Mouse (Mus musculus): ENCODE data around the gene Gpam. TPM values are rescaled to one million over a fixed set of nuclear protein-coding genes. Genes with fewer than 3 reads are reported as not detected.
"Not testable (repeated sequence)": the region's sequence is repeated elsewhere in the genome, so short reads cannot be mapped to it uniquely, and the experiment has no call there.

Gpam gene
- polyA plus RNA-seq, 1 experiment from 2014 or later, result 8.8 TPM

GRCm38 (mm10) chr19:55164162-55164561 lies 37.1 kb upstream of the Gpam start:
- WGBS, result 55% methylated on average over 1 of the region's 1 CpGs
- Histone ChIP-seq H3K36me3 (ENCODE audit: control insufficient read depth, insufficient read depth) (no peaks in the 10 kb centered on the region), H3K4me2 (ENCODE audit: low read depth, low read length) (no peak overlapping the region), H3K27me3 (ENCODE audit: control insufficient read depth, insufficient read depth, low read length) (no peaks in the 10 kb centered on the region), H3K4me1 (ENCODE audit: control insufficient read depth, insufficient read depth, low read length) (no peaks in the 10 kb centered on the region), H3K9ac (ENCODE audit: low read length) (no peak overlapping the region), H3K27ac (ENCODE audit: low read length) (no peak overlapping the region), H3K9me3 (replicated peaks; ENCODE audit: control insufficient read depth, low read length) (no peaks in the 10 kb centered on the region), H3K4me3 (ENCODE audit: low read length) (no peak overlapping the region)
- no peak for ATAC-seq (replicated peaks; ENCODE audit: extremely low read depth, insufficient read depth, low FRiP score)

GRCm38 (mm10) chr19:55162271-55162670 lies 35.2 kb upstream of the Gpam start:
- WGBS, result 70% methylated on average over 4 of the region's 4 CpGs
- no peak overlapping the region for H3K4me3 ChIP-seq (ENCODE audit: low read length)
- H3K27me3 ChIP-seq (ENCODE audit: control insufficient read depth, insufficient read depth, low read length), result no peaks in the 10 kb centered on the region
- H3K4me2 ChIP-seq (ENCODE audit: low read depth, low read length), result no peak overlapping the region
- no peaks in the 10 kb centered on the region for H3K9me3 ChIP-seq (replicated peaks; ENCODE audit: control insufficient read depth, low read length)
- H3K36me3 ChIP-seq (ENCODE audit: control insufficient read depth, insufficient read depth), result no peaks in the 10 kb centered on the region
- H3K27ac ChIP-seq (ENCODE audit: low read length), result no peak overlapping the region
- H3K4me1 ChIP-seq (ENCODE audit: control insufficient read depth, insufficient read depth, low read length), result no peaks in the 10 kb centered on the region
- ATAC-seq (replicated peaks; ENCODE audit: extremely low read depth, insufficient read depth, low FRiP score), result no peak
- H3K9ac ChIP-seq (ENCODE audit: low read length), result no peak overlapping the region

GRCm38 (mm10) chr19:55159826-55160225 lies 32.8 kb upstream of the Gpam start:
- no peak for ATAC-seq (replicated peaks; ENCODE audit: extremely low read depth, insufficient read depth, low FRiP score)
- H3K36me3 ChIP-seq (ENCODE audit: control insufficient read depth, insufficient read depth), result no peaks in the 10 kb centered on the region
- no peaks in the 10 kb centered on the region for H3K9me3 ChIP-seq (replicated peaks; ENCODE audit: control insufficient read depth, low read length)
- no peak overlapping the region for H3K9ac ChIP-seq (ENCODE audit: low read length)
- no peaks in the 10 kb centered on the region for H3K4me1 ChIP-seq (ENCODE audit: control insufficient read depth, insufficient read depth, low read length)
- WGBS, result 57% methylated on average over 6 of the region's 6 CpGs
- H3K4me2 ChIP-seq (ENCODE audit: low read depth, low read length), result no peak overlapping the region
- H3K27ac ChIP-seq (ENCODE audit: low read length), result no peak overlapping the region
- H3K27me3 ChIP-seq (ENCODE audit: control insufficient read depth, insufficient read depth, low read length), result no peaks in the 10 kb centered on the region
- no peak overlapping the region for H3K4me3 ChIP-seq (ENCODE audit: low read length)

- H3K36me3 ChIP-seq (ENCODE audit: control insufficient read depth, insufficient read depth), result no peaks in the 10 kb centered on the region
- no peak overlapping the region for H3K4me2 ChIP-seq (ENCODE audit: low read depth, low read length)
- no peak overlapping the region for H3K9ac ChIP-seq (ENCODE audit: low read length)
- H3K27me3 ChIP-seq (ENCODE audit: control insufficient read depth, insufficient read depth, low read length), result no peaks in the 10 kb centered on the region
- H3K4me3 ChIP-seq (ENCODE audit: low read length), result no peak overlapping the region
- H3K27ac ChIP-seq (ENCODE audit: low read length), result no peak overlapping the region
- H3K4me1 ChIP-seq (ENCODE audit: control insufficient read depth, insufficient read depth, low read length), result no peaks in the 10 kb centered on the region
- 59% methylated on average over 8 of the region's 8 CpGs for WGBS
- no peak for ATAC-seq (replicated peaks; ENCODE audit: extremely low read depth, insufficient read depth, low FRiP score)
- no peaks in the 10 kb centered on the region for H3K9me3 ChIP-seq (replicated peaks; ENCODE audit: control insufficient read depth, low read length)
Measured at GRCm38 (mm10) chr19:55158606-55159005, 31.6 kb upstream of the Gpam start.

- H3K9me3 ChIP-seq (replicated peaks; ENCODE audit: control insufficient read depth, low read length), result no peaks in the 10 kb centered on the region
- no peak overlapping the region for H3K4me2 ChIP-seq (ENCODE audit: low read depth, low read length)
- no peaks in the 10 kb centered on the region for H3K36me3 ChIP-seq (ENCODE audit: control insufficient read depth, insufficient read depth)
- no peak overlapping the region for H3K9ac ChIP-seq (ENCODE audit: low read length)
- 72% methylated on average over 7 of the region's 7 CpGs for WGBS
- H3K27ac ChIP-seq (ENCODE audit: low read length), result no peak overlapping the region
- H3K27me3 ChIP-seq (ENCODE audit: control insufficient read depth, insufficient read depth, low read length), result no peaks in the 10 kb centered on the region
- ATAC-seq (replicated peaks; ENCODE audit: extremely low read depth, insufficient read depth, low FRiP score), result no peak
- no peak overlapping the region for H3K4me3 ChIP-seq (ENCODE audit: low read length)
- H3K4me1 ChIP-seq (ENCODE audit: control insufficient read depth, insufficient read depth, low read length), result no peaks in the 10 kb centered on the region
Measured at GRCm38 (mm10) chr19:55157029-55157428, 30.0 kb upstream of the Gpam start.

- Histone ChIP-seq H3K4me2 (ENCODE audit: low read depth, low read length) (no peak overlapping the region), H3K27me3 (ENCODE audit: control insufficient read depth, insufficient read depth, low read length) (no peaks in the 10 kb centered on the region), H3K4me3 (ENCODE audit: low read length) (no peak overlapping the region), H3K36me3 (ENCODE audit: control insufficient read depth, insufficient read depth) (no peaks in the 10 kb centered on the region), H3K27ac (ENCODE audit: low read length) (no peak overlapping the region), H3K4me1 (ENCODE audit: control insufficient read depth, insufficient read depth, low read length) (no peaks in the 10 kb centered on the region), H3K9ac (ENCODE audit: low read length) (no peak overlapping the region), H3K9me3 (replicated peaks; ENCODE audit: control insufficient read depth, low read length) (no peaks in the 10 kb centered on the region)
- WGBS, result 82% methylated on average over 6 of the region's 6 CpGs
- no peak for ATAC-seq (replicated peaks; ENCODE audit: extremely low read depth, insufficient read depth, low FRiP score)
Measured at GRCm38 (mm10) chr19:55152983-55153382, 25.9 kb upstream of the Gpam start.

GRCm38 (mm10) chr19:55152274-55152673 lies 25.2 kb upstream of the Gpam start:
- ATAC-seq (replicated peaks; ENCODE audit: extremely low read depth, insufficient read depth, low FRiP score); H3K4me3 ChIP-seq (ENCODE audit: low read length); H3K9ac ChIP-seq (ENCODE audit: low read length); H3K27me3 ChIP-seq (ENCODE audit: control insufficient read depth, insufficient read depth, low read length); H3K9me3 ChIP-seq (replicated peaks; ENCODE audit: control insufficient read depth, low read length); H3K27ac ChIP-seq (ENCODE audit: low read length); H3K36me3 ChIP-seq (ENCODE audit: control insufficient read depth, insufficient read depth); H3K4me2 ChIP-seq (ENCODE audit: low read depth, low read length); H3K4me1 ChIP-seq (ENCODE audit: control insufficient read depth, insufficient read depth, low read length): not testable (repeated sequence)
- WGBS, result 51% methylated on average over 5 of the region's 6 CpGs

GRCm38 (mm10) chr19:55149646-55150045 lies 22.6 kb upstream of the Gpam start:
- no peak for ATAC-seq (replicated peaks; ENCODE audit: extremely low read depth, insufficient read depth, low FRiP score)
- H3K9me3 ChIP-seq (replicated peaks; ENCODE audit: control insufficient read depth, low read length), result no peaks in the 10 kb centered on the region
- no peak overlapping the region for H3K27ac ChIP-seq (ENCODE audit: low read length)
- no peaks in the 10 kb centered on the region for H3K36me3 ChIP-seq (ENCODE audit: control insufficient read depth, insufficient read depth)
- no peaks in the 10 kb centered on the region for H3K27me3 ChIP-seq (ENCODE audit: control insufficient read depth, insufficient read depth, low read length)
- H3K4me1 ChIP-seq (ENCODE audit: control insufficient read depth, insufficient read depth, low read length), result peaks cover 3% of the 10 kb centered on the region; the same call in 1 of the 2 replicates
- H3K9ac ChIP-seq (ENCODE audit: low read length), result no peak overlapping the region
- WGBS, result 69% methylated on average over 6 of the region's 6 CpGs
- no peak overlapping the region for H3K4me2 ChIP-seq (ENCODE audit: low read depth, low read length)
- H3K4me3 ChIP-seq (ENCODE audit: low read length), result no peak overlapping the region

GRCm38 (mm10) chr19:55148109-55148508 lies 21.1 kb upstream of the Gpam start:
- no peaks in the 10 kb centered on the region for H3K27me3 ChIP-seq (ENCODE audit: control insufficient read depth, insufficient read depth, low read length)
- H3K9ac ChIP-seq (ENCODE audit: low read length), result no peak overlapping the region
- no peak overlapping the region for H3K27ac ChIP-seq (ENCODE audit: low read length)
- ATAC-seq (replicated peaks; ENCODE audit: extremely low read depth, insufficient read depth, low FRiP score), result no peak
- 75% methylated on average over 6 of the region's 6 CpGs for WGBS
- no peaks in the 10 kb centered on the region for H3K9me3 ChIP-seq (replicated peaks; ENCODE audit: control insufficient read depth, low read length)
- H3K4me2 ChIP-seq (ENCODE audit: low read depth, low read length), result no peak overlapping the region
- no peaks in the 10 kb centered on the region for H3K36me3 ChIP-seq (ENCODE audit: control insufficient read depth, insufficient read depth)
- H3K4me1 ChIP-seq (ENCODE audit: control insufficient read depth, insufficient read depth, low read length), result peaks cover 3% of the 10 kb centered on the region; the same call in 1 of the 2 replicates
- H3K4me3 ChIP-seq (ENCODE audit: low read length), result no peak overlapping the region

- H3K4me3 ChIP-seq (ENCODE audit: low read length), result no peak overlapping the region
- H3K9me3 ChIP-seq (replicated peaks; ENCODE audit: control insufficient read depth, low read length), result no peaks in the 10 kb centered on the region
- peaks cover 3% of the 10 kb centered on the region; the same call in 1 of the 2 replicates for H3K4me1 ChIP-seq (ENCODE audit: control insufficient read depth, insufficient read depth, low read length)
- H3K36me3 ChIP-seq (ENCODE audit: control insufficient read depth, insufficient read depth), result no peaks in the 10 kb centered on the region
- no peak overlapping the region for H3K4me2 ChIP-seq (ENCODE audit: low read depth, low read length)
- H3K27ac ChIP-seq (ENCODE audit: low read length), result no peak overlapping the region
- no peak for ATAC-seq (replicated peaks; ENCODE audit: extremely low read depth, insufficient read depth, low FRiP score)
- H3K27me3 ChIP-seq (ENCODE audit: control insufficient read depth, insufficient read depth, low read length), result no peaks in the 10 kb centered on the region
- 60% methylated on average over 9 of the region's 9 CpGs for WGBS
- H3K9ac ChIP-seq (ENCODE audit: low read length), result no peak overlapping the region
Measured at GRCm38 (mm10) chr19:55147568-55147967, 20.5 kb upstream of the Gpam start.
